Mouse (Mus musculus) liver, adult (tissue): ENCODE results near the gene Aldh3b3.

Source experiments
- GATA4 ChIP-seq: IDR thresholded peaks from 2 replicates; pipeline ENCODE4 v1.6.1; 2014; ENCODE audit warnings: mild to moderate bottlenecking, low read length; ENCODE audit not compliant: insufficient replicate concordance

Aldh3b3 gene

GRCm38 (mm10) chr19:4005971-4006370 is 47.5 kb downstream of the Aldh3b3 start:
- TF ChIP-seq GATA4: no peak

- no peak for TF ChIP-seq GATA4
Observed at GRCm38 (mm10) chr19:4011086-4011485, 52.6 kb downstream of the Aldh3b3 start.

DNA sequence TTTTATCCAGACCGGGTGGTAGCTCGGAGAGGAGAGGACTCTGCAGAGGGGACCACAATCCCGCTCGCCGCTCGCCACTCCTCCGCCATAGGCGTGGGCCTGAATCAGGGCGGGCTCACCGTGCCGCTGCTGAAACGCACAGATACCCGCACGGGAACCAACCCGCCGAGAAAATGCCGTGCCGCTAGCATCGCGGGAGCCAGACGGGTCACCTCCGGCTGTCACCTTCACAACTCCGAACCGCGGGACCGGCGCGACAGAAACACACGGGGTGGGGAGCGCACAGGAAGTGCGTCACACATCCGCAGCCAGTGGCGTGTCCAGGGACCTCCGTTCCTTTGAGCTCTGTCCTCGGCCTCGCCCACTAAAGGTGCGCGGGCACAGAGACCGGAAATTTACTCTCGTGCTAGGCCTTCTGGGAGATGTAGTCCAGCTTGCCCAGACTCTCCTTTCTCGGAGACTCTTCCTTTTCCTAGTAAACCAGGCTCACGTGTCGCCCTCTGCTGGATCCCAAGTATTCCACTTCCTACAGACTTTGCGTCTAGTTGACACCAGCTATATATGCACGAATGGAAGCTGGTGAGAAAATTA is 54.1 kb downstream of the Aldh3b3 start, which contains the start of gene Ndufv1:
Ndufv1 (minus strand) TSS at position 375 of the 591 bp plus-strand sequence.
- TF ChIP-seq GATA4: no peak; the same call in 1 of the 2 replicates

- no peak for TF ChIP-seq GATA4
Observed at GRCm38 (mm10) chr19:4013066-4013465, 54.6 kb downstream of the Aldh3b3 start.

- no peak for TF ChIP-seq GATA4
Observed at GRCm38 (mm10) chr19:4014802-4015201, 56.4 kb downstream of the Aldh3b3 start.

GRCm38 (mm10) chr19:4015635-4016034 is 57.2 kb downstream of the Aldh3b3 start:
- TF ChIP-seq GATA4: no peak

DNA sequence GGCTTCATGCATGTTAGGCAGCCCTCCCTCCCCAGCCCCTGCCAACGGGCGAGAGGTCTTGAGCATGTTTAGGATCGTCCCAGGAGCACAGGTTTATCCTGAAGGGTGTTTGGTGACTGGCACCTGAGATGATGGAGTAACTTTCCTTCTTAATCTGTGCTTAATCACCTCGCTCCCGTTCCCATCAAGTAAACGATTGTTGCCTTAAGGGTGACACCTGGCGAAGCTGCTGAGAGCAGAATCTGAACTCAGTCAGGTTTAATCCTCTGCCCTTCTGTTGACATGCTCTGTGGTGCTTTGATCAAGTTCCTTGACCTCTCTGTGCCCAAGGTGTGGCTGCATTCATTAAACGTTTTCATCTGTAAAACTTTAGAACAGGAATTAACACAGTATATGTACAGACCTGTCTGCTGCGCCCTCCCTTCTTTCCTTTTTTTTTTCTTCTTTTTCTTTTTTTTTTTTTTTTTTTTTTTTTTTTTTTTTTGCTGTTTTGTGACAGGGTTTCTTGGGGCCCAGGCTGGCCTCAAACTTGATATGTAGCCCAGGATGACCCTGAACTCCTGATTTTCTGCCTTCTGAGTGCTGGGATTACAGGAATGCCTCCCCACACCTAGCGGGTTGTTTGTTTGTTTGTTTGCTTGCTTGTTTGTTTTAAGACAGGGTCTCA is 59.6 kb downstream of the Aldh3b3 start:
- no peak for TF ChIP-seq GATA4

GRCm38 (mm10) chr19:4018743-4019583 is 60.5 kb downstream of the Aldh3b3 start:
- no peak for TF ChIP-seq GATA4
